Mouse (Mus musculus) kidney, adult 11 months (tissue): Measurements from ENCODE around the gene Gnai2.
A peak's percentile ranks its signal among the peaks of the same experiment; 100 is the strongest.

Experiments
- DNase-seq: peaks from one replicate; pipeline ENCODE4 v3.0.0; 2022

Gnai2 gene

DNA sequence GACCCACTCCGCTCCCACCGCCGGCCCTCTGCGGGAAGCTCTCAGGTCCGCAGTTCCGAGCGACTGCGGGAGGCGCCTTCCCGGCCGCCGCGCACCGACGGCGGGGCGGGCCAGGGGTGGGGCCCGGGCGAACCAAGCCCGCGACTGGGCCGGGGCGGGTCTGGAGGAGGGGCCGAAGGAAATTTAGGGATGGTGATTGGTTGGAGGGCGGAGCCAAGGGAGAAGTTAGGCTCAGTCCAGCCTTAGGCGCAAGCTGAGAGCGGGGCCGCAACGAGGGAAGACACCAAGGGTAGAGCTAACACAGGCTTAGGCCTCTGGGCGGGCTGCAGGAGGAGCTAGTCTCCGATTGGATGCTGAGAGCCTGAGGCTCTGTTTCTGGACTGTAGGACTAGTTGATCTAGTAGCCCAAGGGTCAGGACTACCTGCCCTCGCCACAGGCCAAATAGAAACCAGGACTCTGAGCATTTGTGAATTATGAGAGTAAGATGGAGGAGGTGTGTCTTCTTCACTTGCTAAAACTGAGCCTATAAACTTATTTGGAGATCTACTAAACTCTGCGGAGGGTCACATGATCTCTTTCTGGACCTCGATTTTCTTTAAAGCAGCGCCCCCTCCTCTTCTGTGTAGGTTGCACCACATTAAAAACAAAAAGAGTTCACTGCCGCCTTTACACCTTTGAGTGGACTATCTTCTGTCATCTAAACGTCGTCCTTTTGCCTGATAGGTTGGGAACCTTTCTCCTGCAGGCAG, at the start of gene Gnai2:
Gene Gnai2, minus strand, starts transcription at position 89 of the 750 bp plus-strand sequence.
- peak; percentile 98 for DNase-seq

DNA sequence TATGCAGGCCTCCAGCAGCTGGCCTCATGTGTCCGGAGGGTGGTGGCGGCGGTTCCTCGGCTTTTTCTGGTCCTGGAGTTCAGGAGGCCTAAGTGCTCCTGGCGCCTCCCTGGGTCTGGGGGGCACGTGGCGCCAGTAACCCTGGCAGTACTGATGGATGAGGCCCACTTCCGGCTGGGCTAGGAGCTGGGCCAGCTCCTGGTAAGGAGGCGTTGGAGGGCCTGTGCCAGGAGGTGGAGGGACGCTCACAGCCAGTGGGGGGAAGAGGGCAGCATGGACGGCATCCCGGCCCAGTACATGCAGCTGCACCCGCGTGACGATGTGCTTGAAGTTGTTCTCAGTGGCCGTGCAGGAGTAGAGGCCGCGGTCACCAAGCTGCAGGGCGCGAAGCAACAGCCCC, 47.2 kb upstream of the Gnai2 start:
- DNase-seq: peak; percentile 36

GRCm38 (mm10) chr9:107679501-107679900, 44.3 kb upstream of the Gnai2 start, which contains the start of gene Gnat1:
Gnat1 (minus strand) TSS chr9:107679712.
- DNase-seq: no peak

DNA sequence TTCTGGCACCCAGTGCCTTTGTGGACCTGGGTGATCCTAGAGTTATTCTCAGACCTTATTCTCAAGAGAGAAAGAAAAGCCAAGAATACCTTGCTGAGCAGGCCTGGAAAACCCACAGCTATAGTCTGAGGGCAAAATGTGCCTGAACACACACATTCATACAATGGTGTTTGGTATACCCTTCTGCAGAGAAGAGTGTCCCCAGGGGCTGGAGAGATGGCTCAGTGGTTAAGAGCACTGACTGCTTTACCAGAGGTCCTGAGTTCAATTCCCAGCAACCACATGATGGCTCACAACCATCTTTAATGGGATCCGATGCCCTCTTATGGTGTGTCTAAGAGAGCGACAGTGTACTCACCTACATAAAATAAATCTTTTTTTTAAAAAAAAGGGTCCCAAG, 43.7 kb upstream of the Gnai2 start:
- no peak for DNase-seq

DNA sequence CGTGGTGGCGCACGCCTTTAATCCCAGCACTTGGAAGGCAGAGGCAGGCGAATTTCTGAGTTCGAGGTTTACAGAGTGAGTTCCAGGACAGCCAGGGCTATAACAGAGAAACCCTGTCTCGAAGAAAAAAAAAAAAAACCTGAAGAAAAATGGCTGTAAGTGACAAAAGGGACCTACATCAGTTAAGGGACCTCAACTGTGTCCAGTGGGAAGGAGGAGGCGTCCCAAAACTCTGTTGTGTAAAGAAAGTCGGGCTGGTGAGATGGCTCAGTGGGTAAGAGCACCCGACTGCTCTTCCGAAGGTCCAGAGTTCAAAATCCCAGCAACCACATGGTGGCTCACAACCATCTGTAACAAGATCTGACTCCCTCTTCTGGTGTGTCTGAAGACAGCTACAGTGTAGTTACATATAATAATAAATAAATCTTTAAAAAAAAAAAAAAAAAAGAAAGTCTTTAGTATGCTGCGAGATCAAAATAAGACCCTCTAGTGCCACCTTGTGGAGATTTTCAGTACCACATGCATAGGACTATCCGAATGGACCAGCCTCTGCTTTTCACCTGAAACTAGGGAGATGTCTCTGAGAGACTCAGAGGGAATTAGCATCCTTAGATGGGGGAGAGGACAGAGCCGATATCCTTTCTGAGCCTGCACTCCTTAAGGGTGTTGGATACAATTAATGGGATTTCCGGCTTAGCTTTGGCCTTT, 42.8 kb upstream of the Gnai2 start:
- DNase-seq: peak; percentile 64

GRCm38 (mm10) chr9:107677091-107677784, 42.1 kb upstream of the Gnai2 start:
- DNase-seq: no peak

- no peak for DNase-seq
Observed at GRCm38 (mm10) chr9:107676302-107676701, 41.1 kb upstream of the Gnai2 start.

DNA sequence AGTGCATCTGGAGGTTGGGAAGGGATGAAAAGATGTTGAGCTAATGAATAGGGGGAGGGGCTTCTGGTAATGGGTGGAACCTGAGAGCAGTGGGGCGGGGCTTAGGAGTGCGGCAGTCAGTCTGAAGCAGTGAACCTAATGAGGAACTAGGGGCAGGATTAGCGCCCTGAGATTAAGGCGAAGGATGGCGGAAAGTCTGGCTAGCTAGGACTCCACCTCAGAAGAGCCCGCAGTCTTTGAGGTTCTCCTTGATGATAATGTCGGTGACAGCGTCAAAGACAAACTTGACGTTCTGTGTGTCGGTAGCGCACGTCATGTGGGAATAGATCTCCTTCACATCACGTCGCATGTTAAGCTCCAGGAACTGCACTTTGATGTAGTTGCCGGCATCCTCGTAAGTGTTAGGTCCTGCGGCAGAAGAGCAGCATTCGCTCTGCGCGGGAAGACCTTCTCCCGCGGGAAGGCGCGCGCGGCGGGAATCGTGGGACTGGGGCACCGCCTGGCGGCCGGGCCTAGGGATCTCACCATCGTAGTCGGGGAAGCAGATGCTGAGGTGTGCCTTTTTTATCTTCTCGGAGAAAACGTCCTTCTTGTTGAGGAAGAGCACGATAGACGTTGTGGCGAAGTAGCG, 40.6 kb upstream of the Gnai2 start:
- DNase-seq: peak; percentile 44

DNA sequence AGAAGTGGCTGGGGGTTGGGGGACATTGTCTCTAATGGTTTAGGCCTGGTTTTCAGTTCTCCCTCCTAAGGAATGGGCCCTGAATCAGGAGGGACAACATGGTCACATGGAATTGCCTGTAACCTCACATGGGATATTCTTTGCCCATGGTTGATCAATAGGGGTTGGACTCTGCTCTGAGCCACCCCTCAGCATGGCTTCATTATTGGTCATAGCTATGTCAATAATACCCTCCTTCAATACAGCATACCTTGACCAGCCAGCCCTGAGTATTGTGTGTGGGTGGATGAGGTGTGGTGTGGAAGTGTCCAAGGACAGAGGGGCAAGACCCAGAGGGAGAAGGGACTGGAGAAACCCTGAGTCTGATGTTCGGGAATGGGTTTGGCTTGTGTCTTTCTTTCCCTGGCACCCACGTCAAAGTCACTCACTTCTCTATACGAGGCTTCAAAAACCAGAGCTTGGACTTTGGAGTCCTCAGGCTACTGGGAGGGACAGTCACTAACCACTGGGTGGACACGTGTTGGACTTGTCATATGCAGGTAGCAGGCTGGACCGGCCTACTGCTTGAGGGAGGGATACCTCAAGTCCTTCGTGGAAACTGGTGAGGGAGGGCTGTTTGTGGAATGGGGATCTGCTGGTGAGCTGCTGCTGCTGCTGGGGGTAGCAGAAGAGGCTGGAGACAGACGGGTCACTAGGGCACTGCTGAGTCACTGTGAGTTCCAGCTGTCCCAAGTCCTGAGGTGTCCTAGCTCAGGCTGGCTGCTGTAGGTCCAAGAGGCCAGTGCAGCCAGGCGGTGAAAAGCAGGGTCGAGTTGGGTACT, 39.7 kb upstream of the Gnai2 start:
- DNase-seq: peak; percentile 83

- DNase-seq: peak; percentile 73
Observed at GRCm38 (mm10) chr9:107670259-107670658, 35.1 kb upstream of the Gnai2 start.

- DNase-seq: peak; percentile 39
Observed at GRCm38 (mm10) chr9:107669480-107669945, 34.3 kb upstream of the Gnai2 start, which contains the start of gene Slc38a3. Slc38a3 (minus strand) TSS chr9:107669530.

DNA sequence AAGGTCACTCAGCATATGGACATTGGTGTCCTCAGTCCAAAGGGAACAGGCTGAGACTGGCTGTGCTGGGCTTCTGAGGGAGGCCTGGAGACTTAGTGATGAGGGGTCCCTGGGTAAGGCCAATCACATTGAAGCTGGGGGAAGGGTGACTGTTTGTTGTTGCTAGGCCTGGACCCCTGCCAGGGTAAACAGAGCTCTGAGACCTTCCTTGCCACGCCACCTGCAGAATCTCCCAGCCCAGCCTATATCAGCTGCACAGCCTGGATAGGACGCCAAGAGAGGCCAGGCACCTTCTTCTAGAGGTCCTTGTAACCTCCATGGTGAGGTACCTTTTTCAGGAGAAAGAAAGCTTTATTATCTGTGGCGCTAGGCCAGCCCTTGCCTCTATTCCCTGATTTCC, 33.7 kb upstream of the Gnai2 start:
- no peak for DNase-seq

- no peak for DNase-seq
Observed at GRCm38 (mm10) chr9:107668011-107668410, 32.8 kb upstream of the Gnai2 start.

- peak; percentile 57 for DNase-seq
Observed at GRCm38 (mm10) chr9:107667219-107667618, 32.1 kb upstream of the Gnai2 start.

DNA sequence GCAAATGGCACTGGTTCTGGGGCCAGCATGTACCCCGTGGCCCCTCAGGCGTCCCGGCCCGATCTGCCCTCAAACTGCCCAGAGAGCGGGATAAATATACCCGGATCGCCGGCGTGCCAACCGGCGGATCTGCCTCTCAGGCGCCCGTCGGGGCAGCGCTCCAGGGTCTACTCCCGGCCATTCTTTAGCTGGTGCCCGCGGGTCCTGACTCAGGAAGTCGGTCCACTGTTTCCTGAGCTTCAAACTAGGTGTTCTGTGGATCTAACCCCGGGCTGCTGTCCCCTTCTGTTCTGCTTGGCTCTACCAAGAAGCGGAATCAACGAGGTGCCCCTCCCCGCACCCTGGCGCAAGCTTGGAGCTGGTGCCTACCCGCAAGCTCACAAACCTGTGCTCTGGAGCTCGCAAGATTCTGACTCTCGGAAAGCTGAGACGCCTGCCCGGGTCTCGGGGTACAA, 31.6 kb upstream of the Gnai2 start:
- no peak for DNase-seq

GRCm38 (mm10) chr9:107665308-107665707, 30.1 kb upstream of the Gnai2 start:
- no peak for DNase-seq

- no peak for DNase-seq
Observed at GRCm38 (mm10) chr9:107663525-107663924, 28.4 kb upstream of the Gnai2 start.

GRCm38 (mm10) chr9:107662342-107662741, 27.2 kb upstream of the Gnai2 start:
- no peak for DNase-seq

DNA sequence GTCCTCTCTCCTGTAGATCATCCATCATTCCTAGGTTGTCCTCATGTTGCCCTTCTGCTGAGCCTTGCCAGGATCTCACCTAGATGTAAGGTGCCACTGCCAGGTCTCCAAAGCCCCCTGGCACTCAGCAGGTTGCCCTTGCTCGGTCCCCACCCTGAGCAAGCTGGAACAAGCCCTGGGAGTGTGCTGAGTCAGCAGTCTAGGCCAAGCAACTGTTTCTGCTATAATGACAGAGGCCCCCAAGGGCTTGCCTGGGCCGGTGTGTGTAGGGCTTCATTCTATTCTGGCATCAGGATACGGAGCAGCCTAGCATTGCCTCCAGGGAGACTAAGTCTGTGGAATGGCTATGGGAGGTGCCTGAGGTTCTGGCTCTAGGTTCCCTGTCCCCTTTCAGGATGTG, 25.6 kb upstream of the Gnai2 start:
- no peak for DNase-seq

DNA sequence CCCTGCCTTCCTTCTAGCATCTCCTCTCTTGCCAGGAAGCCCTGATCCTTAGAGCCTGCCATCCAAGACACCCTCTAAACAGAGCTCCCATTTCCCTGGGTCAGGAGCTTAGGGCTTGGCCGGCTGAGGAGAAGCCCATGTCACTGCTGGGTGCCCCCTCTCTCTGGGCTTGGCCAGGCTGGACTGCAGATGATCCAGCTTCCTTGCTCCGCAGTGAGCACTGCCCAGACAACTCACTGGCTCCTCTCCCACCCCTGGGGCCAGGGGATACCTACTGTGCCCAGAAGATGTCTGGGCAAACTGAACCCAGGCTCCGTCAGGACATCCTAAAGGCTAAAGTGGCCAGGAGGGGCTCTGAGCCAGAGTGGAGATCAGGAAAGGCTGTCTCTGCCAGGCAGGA, 24.8 kb upstream of the Gnai2 start:
- no peak for DNase-seq

DNA sequence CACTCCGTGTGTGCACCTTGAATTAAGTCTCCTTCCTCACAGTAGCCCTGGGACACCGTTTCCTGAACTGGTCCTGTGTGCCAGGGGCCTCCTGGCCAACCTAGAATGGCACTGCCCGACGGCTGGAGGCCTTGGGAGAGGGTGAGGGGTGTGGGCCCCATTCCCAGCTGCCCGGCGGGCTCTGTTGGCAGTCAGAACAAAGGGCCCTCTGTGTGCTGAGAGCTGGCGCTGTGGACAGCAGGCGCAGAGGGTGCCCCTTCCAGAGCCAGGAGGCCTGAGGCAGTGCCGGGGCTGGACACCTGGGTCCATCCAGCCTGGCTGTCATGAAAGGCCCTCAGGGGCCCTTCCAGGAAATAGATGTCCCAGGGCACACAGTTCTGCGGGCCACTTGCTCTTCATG, 24.4 kb upstream of the Gnai2 start:
- DNase-seq: no peak

- DNase-seq: no peak
Observed at GRCm38 (mm10) chr9:107658096-107658495, 22.9 kb upstream of the Gnai2 start.
